In genomic region chr13:21778814-21779766, GRCm38 (mm10) we compare ENCODE assay signal across 8 mouse cellular contexts. TPM values are rescaled to one million over a fixed set of nuclear protein-coding genes. Genes with fewer than 3 reads are reported as not detected.
A peak's percentile ranks its signal among the peaks of the same experiment; 100 is the strongest.
DNase-seq lines count a peak whose midpoint lies in the region; ATAC-seq lines count a peak whose summit lies in the region.

No protein-coding gene starts in this region.

- H3K4me3 ChIP-seq in hindbrain, embryonic 13.5 days = peak overlapping the region; percentile 54

- peak; percentile 94 for ATAC-seq in hindbrain, embryonic 13.5 days (ENCODE audit: low FRiP score)

- H3K9me3 ChIP-seq in hindbrain, embryonic 13.5 days = no peaks in the 10 kb centered on the region

- peak overlapping the region; percentile 90 for H3K4me2 ChIP-seq in hindbrain, embryonic 13.5 days

- H3K27ac ChIP-seq in hindbrain, embryonic 13.5 days = peak overlapping the region; percentile 72

- WGBS in hindbrain, embryonic 13.5 days = 4% methylated on average over 33 of the region's 33 CpGs

- H3K36me3 ChIP-seq in hindbrain, embryonic 13.5 days = no peaks in the 10 kb centered on the region

- H3K9ac ChIP-seq in hindbrain, embryonic 13.5 days = peak overlapping the region; percentile 76

- H3K4me1 ChIP-seq in hindbrain, embryonic 13.5 days (replicated peaks) = peaks cover 25% of the 10 kb centered on the region

- DNase-seq in NIH3T3 (ENCODE audit: low read depth) = peak; percentile 89
- peak; percentile 77 to 82 for DNase-seq in cerebellum, postnatal 10 days
- DNase-seq in frontal cortex, postnatal 10 days (ENCODE audit: low spot score in 2 of 2) = peak; percentile 43 to 55
- peak; percentile 45 to 89 for DNase-seq in layer of hippocampus, postnatal 14 days (ENCODE audit: low spot score in 2 of 2)
- peak; percentile 83 for DNase-seq in lung, postnatal 10 days
- DNase-seq in ovary, postnatal 14 days (ENCODE audit: low spot score) = peak; percentile 43
- peak; percentile 79 for DNase-seq in thymus, postnatal 14 days

- H3K27me3 ChIP-seq in hindbrain, embryonic 13.5 days = 0 out of 2 replicates have a peak, but pooled peaks cover 3% of the 10 kb centered on the region

RNA-seq across cellular contexts. Expression of gene Hist1h1b, which starts 1.3 kb away (rescaled TPM):
- 5.5 and 7.8 TPM in 2 replicates for polyA plus RNA-seq in hindbrain, embryonic 13.5 days (2015; fragmentation: Nextera tagmentation; extraction: Ambion mirVana)
- 10 to 100 TPM; 10.5 to 20.6 TPM for total RNA-seq in layer of hippocampus, postnatal 14 days (2021)

RNA-seq across cellular contexts. Expression of gene Hist1h3i, which starts 4.1 kb away (rescaled TPM):
- polyA plus RNA-seq in hindbrain, embryonic 13.5 days (2015; fragmentation: Nextera tagmentation; extraction: Ambion mirVana) = 44.3 and 48.5 TPM in 2 replicates
- total RNA-seq in layer of hippocampus, postnatal 14 days (2021) = 10 to 100 TPM; 59.5 to 93.2 TPM

RNA-seq across cellular contexts. Expression of gene Hist1h2an, which starts 7.9 kb away (rescaled TPM):
- polyA plus RNA-seq in hindbrain, embryonic 13.5 days (2015; fragmentation: Nextera tagmentation; extraction: Ambion mirVana) = 1.8 and 2.8 TPM in 2 replicates
- 1 to 10 TPM; 1.7 to 1.8 TPM for total RNA-seq in layer of hippocampus, postnatal 14 days (2021)

RNA-seq across cellular contexts. Expression of gene Hist1h2bp, which starts 8.2 kb away (rescaled TPM):
- polyA plus RNA-seq in hindbrain, embryonic 13.5 days (2015; fragmentation: Nextera tagmentation; extraction: Ambion mirVana) = 0.68 and 0.97 TPM in 2 replicates
- total RNA-seq in layer of hippocampus, postnatal 14 days (2021) = 10 to 100 TPM; 12.3 to 16.4 TPM

RNA-seq across cellular contexts. Expression of gene Hist1h2bn, which starts 25.2 kb away (rescaled TPM):
- 0.60 and 2.1 TPM in 2 replicates for polyA plus RNA-seq in hindbrain, embryonic 13.5 days (2015; fragmentation: Nextera tagmentation; extraction: Ambion mirVana)
- total RNA-seq in layer of hippocampus, postnatal 14 days (2021) = 10 to 100 TPM; 18.8 to 20.0 TPM

Comparison
In these comparisons a context has a peak if more than half of its experiments do, and no peak if none do; other contexts are left out.
1. Peak in every context shown above with its lines: DNase-seq, ATAC-seq, H3K4me3 ChIP-seq and H3K27ac ChIP-seq.